Mouse (Mus musculus) kidney, embryonic 14.5 days (tissue): Measurements from ENCODE around the gene Foxn3. TPM values are rescaled to one million over a fixed set of nuclear protein-coding genes. Genes with fewer than 3 reads are reported as not detected.

ENCODE experiments used
- ATAC-seq: fragments of 200-750 bp; cut with Nextera tagmentation; 2 replicates; pipeline ENCODE4 v1.8.0; 2017; ENCODE audit warnings: moderate number of reproducible peaks, mild to moderate bottlenecking, moderate TSS enrichment, moderate library complexity; ENCODE audit not compliant: low FRiP score, low TSS enrichment
- H3K27ac ChIP-seq: fragments of 300-500 bp; sonication (generic); 2 replicates; pipeline ENCODE4 v1.5.1; 2014; ENCODE audit warnings: low read depth, mild to moderate bottlenecking, low read length, moderate library complexity, mixed read lengths
- H3K27me3 ChIP-seq: fragments of 300-500 bp; sonication (generic); 2 replicates; pipeline ENCODE4 v1.6.1; 2014; ENCODE audit warnings: mild to moderate bottlenecking, low read length; ENCODE audit not compliant: control insufficient read depth, insufficient read depth
- H3K36me3 ChIP-seq: fragments of 300-500 bp; sonication (generic); 2 replicates; pipeline ENCODE4 v1.6.1; 2014; ENCODE audit warnings: low read length, mixed read lengths; ENCODE audit not compliant: control insufficient read depth, insufficient read depth
- H3K4me1 ChIP-seq: fragments of 300-500 bp; sonication (generic); 2 replicates; pipeline ENCODE4 v1.6.1; 2014; ENCODE audit warnings: low read length, mixed read lengths; ENCODE audit not compliant: control insufficient read depth, insufficient read depth
- H3K4me2 ChIP-seq: fragments of 300-500 bp; sonication (generic); replicated peaks from 2 replicates; pipeline ENCODE4 v1.6.1; 2014; ENCODE audit warnings: low read depth, mild to moderate bottlenecking, low read length
- H3K4me3 ChIP-seq: fragments of 300-500 bp; sonication (generic); 2 replicates; pipeline ENCODE4 v1.5.1; 2014; ENCODE audit warnings: mild to moderate bottlenecking, low read length
- H3K9ac ChIP-seq: fragments of 300-500 bp; sonication (generic); 2 replicates; pipeline ENCODE4 v1.6.1; 2014; ENCODE audit warnings: low read depth, mild to moderate bottlenecking, low read length, moderate library complexity
- H3K9me3 ChIP-seq: fragments of 300-500 bp; sonication (generic); 2 replicates; pipeline ENCODE4 v1.6.1; 2016; ENCODE audit warnings: low read length; ENCODE audit not compliant: control insufficient read depth
- WGBS: fragments of 180-500 bp; shearing (Covaris S2); extraction: QIAGEN DNeasy Blood & Tissue Kit; methylation state at CpG from one replicate; pipeline ENCODE4 v1.1.7; 2014; 5-methylcytosine and 5-hydroxymethylcytosine counted together
- polyA plus RNA-seq: library from polyadenylated mRNA; unstranded; fragments of >200 nt; fragmentation: Nextera tagmentation; extraction: Ambion mirVana; gene quantifications from 2 replicates; pipeline ENCODE4 v1.2.1, GENCODE M21; 2014

Foxn3 gene
- polyA plus RNA-seq, 1 experiment from 2014 or later: 70.2 TPM

- Histone ChIP-seq H3K9me3 (no peaks in the 10 kb centered on the region), H3K4me2 (no peak overlapping the region), H3K27me3 (no peaks in the 10 kb centered on the region), H3K36me3 (no peaks in the 10 kb centered on the region), H3K4me1 (no peaks in the 10 kb centered on the region), H3K9ac (no peak overlapping the region), H3K4me3 (no peak overlapping the region), H3K27ac (no peak overlapping the region)
- no peak for ATAC-seq
- WGBS: 40% methylated on average over 8 of the region's 8 CpGs
Measured at GRCm38 (mm10) chr12:99601392-99601791, 38.0 kb upstream of the Foxn3 start.

DNA sequence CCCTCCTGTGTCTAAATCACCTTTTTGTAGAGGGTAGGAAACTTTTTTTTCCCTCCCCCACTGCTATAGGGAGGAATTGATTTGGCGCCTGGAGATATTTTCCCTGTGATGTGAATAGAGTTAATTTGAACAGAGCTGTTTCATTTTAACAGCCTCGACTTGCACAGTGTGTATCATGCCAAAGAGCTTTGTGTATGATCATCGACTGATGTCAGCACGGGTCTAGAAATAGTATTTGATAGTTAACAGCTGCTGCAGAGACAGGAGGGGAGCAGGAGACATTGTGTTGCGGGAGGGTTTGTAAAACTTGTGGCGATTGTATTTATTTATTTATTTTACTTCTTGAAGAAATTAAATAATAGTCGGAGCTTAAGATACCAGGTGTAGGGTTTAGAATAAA is 36.2 kb upstream of the Foxn3 start:
- H3K36me3 ChIP-seq: no peaks in the 10 kb centered on the region
- no peak overlapping the region for H3K27ac ChIP-seq
- 55% methylated on average over 7 of the region's 7 CpGs for WGBS
- no peak for ATAC-seq
- no peak overlapping the region for H3K4me2 ChIP-seq
- no peaks in the 10 kb centered on the region for H3K4me1 ChIP-seq
- H3K9me3 ChIP-seq: no peaks in the 10 kb centered on the region
- no peak overlapping the region for H3K9ac ChIP-seq
- no peaks in the 10 kb centered on the region for H3K27me3 ChIP-seq
- no peak overlapping the region for H3K4me3 ChIP-seq

- Histone ChIP-seq H3K4me2 (no peak overlapping the region), H3K27me3 (no peaks in the 10 kb centered on the region), H3K9ac (no peak overlapping the region), H3K4me3 (no peak overlapping the region), H3K9me3 (no peaks in the 10 kb centered on the region; the same call in 1 of the 2 replicates), H3K4me1 (no peaks in the 10 kb centered on the region), H3K27ac (no peak overlapping the region), H3K36me3 (no peaks in the 10 kb centered on the region)
- ATAC-seq: peak; percentile 52; the same call in 1 of the 2 replicates
- 91% methylated on average over 2 of the region's 2 CpGs for WGBS
Measured at GRCm38 (mm10) chr12:99596397-99596796, 33.0 kb upstream of the Foxn3 start.

DNA sequence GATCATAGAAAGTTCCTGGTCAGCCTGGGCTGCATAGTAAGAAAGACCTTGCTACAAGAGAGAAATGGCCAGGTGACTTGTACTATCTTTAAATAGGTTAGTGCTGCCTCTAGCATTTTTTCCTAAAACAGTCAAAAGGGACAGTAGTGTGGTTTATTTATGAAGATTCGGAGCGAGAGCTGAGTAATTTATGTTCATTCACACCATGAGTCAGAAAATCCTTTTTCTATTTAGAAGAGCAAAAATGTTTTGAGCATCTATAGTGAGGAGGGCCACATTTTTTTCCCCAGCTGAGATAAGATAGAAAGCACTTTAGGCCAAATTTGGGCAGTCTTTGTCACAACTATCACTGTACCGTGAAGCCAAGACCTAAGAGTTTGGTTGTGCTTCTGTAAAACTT is 24.0 kb upstream of the Foxn3 start:
- H3K4me3 ChIP-seq: no peak overlapping the region
- no peak overlapping the region for H3K9ac ChIP-seq
- H3K27me3 ChIP-seq: no peaks in the 10 kb centered on the region
- no peaks in the 10 kb centered on the region; the same call in 1 of the 2 replicates for H3K9me3 ChIP-seq
- no peak overlapping the region for H3K27ac ChIP-seq
- H3K36me3 ChIP-seq: no peaks in the 10 kb centered on the region
- no peaks in the 10 kb centered on the region for H3K4me1 ChIP-seq
- 64% methylated on average over 3 of the region's 3 CpGs for WGBS
- ATAC-seq: no peak
- H3K4me2 ChIP-seq: no peak overlapping the region

DNA sequence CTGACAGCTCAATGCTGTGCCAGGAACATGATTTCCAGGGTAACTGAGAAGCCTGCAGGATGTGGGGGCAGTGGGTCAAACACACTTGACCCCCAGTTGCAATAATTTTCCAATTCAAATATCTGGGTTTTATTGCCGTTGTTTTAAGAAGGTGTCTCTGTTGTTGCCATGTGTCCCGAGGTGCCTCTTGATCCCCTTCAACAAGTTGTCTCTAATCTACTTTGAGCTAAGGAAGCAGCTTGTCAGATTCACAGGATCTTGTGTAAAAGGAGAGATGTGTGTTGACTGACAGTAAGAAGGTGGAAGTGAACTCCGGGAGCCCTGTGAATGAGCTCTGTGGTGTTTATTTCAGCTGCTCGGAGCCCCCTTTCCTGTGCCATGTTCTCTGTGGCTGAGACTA is 16.6 kb upstream of the Foxn3 start:
- no peak overlapping the region for H3K4me2 ChIP-seq
- no peaks in the 10 kb centered on the region for H3K36me3 ChIP-seq
- H3K4me1 ChIP-seq: no peaks in the 10 kb centered on the region

DNA sequence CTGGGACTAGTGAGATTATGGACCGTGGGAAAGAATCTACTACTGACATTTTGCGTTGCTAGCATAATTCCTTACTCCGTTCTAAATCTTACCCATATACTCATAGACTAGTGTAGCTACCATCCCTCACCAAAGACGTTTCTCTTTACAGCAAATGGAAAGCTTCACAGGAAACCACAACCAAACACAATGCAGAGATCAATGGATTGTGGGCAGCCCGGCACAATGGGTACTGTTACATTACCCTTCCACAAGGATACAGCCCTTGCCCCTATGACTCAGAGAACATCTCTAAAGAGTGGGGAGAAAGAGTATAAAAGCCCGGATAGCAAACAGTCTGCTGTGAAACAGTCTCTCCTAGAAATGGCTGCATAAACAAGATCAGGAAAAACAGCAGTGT is 13.3 kb upstream of the Foxn3 start:
- Histone ChIP-seq H3K4me3 (no peak overlapping the region), H3K27ac (no peak overlapping the region), H3K9me3 (peaks cover 3% of the 10 kb centered on the region; the same call in 1 of the 2 replicates), H3K4me2 (no peak overlapping the region), H3K9ac (no peak overlapping the region), H3K36me3 (no peaks in the 10 kb centered on the region), H3K27me3 (no peaks in the 10 kb centered on the region), H3K4me1 (no peaks in the 10 kb centered on the region)
- 73% methylated on average over 6 of the region's 6 CpGs for WGBS
- ATAC-seq: no peak

More for the DNA sequence above, 16.6 kb upstream of the Foxn3 start:
- Histone ChIP-seq H3K27ac (no peak overlapping the region), H3K27me3 (no peaks in the 10 kb centered on the region), H3K9me3 (no peaks in the 10 kb centered on the region; the same call in 1 of the 2 replicates), H3K4me3 (no peak overlapping the region), H3K9ac (no peak overlapping the region)
- ATAC-seq: no peak
- WGBS: 22% methylated on average over 4 of the region's 4 CpGs

DNA sequence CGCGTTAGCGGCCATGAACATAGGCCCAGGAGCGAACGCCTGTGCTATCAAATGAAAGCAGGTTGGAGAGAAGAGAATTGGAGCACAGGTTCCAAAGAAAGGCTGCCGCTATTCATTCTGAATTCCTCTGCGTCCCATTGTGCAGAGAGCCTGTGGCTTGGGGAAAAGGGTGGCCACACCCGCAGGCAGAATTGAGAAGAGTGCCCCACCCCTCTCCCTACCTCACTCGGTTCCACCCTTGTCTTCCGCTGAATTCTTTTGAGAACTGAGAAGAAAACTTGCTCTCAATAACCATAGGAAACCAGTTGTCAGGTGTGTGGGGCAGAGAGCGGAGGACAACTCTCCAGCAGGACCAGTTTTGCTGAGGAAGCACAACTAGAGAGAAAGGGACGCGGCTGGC is 10.9 kb upstream of the Foxn3 start:
- no peak overlapping the region for H3K4me3 ChIP-seq
- no peaks in the 10 kb centered on the region for H3K36me3 ChIP-seq
- no peak overlapping the region for H3K27ac ChIP-seq
- no peaks in the 10 kb centered on the region for H3K27me3 ChIP-seq
- H3K9me3 ChIP-seq: 0 out of 2 replicates have a peak, but pooled peaks cover 3% of the 10 kb centered on the region
- H3K4me2 ChIP-seq: no peak overlapping the region
- ATAC-seq: no peak
- no peaks in the 10 kb centered on the region for H3K4me1 ChIP-seq
- WGBS: 47% methylated on average over 13 of the region's 13 CpGs
- H3K9ac ChIP-seq: no peak overlapping the region

DNA sequence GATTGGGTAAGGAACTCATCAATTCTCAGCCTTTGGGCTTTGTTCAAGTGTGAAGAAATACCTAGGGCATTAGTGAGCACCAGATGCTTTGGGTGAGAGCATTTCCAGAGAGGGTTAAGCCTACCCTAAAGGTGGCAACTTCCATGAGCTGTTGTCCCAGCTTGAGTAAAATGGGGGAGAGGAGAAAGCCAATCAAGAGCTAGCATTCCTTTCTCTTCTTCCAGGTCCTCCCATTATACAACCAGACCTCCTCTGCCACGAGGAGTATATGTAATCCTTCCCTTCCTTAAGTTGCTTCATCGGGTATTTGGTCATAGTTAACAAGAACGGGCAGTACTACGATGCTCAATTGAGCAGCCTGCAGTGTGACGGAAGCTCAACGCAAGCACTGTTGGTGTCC is 9.7 kb upstream of the Foxn3 start:
- no peak for ATAC-seq
- Histone ChIP-seq H3K4me2 (no peak overlapping the region), H3K9ac (no peak overlapping the region), H3K4me3 (no peak overlapping the region), H3K27me3 (no peaks in the 10 kb centered on the region), H3K27ac (no peak overlapping the region), H3K36me3 (no peaks in the 10 kb centered on the region), H3K9me3 (0 out of 2 replicates have a peak, but pooled peaks cover 3% of the 10 kb centered on the region), H3K4me1 (no peaks in the 10 kb centered on the region)
- WGBS: 92% methylated on average over 6 of the region's 6 CpGs

DNA sequence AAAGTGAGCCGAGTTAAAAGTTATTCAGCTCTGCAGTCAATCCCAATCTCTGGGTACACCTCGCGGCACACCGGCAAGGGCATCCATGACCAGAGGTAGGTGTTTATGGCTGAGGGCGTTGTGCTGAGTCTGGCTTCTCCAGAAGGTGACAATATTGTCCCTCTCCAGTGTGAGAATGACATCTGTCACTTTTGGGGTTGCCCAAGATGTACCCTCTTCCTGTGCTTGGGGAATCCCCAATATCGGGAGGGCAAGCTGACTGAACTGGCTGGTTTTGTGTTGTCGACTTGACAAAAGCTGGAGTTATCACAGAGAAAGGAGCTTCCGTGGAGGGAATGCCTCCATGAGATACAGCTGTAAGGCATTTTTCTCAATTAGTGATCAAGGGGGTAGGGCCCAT is 8.6 kb upstream of the Foxn3 start:
- Histone ChIP-seq H3K4me3 (no peak overlapping the region), H3K27me3 (no peaks in the 10 kb centered on the region), H3K4me1 (no peaks in the 10 kb centered on the region), H3K9me3 (0 out of 2 replicates have a peak, but pooled peaks cover 3% of the 10 kb centered on the region), H3K36me3 (no peaks in the 10 kb centered on the region), H3K9ac (no peak overlapping the region), H3K27ac (no peak overlapping the region), H3K4me2 (no peak overlapping the region)
- 92% methylated on average over 8 of the region's 8 CpGs for WGBS
- no peak for ATAC-seq
